Mouse (Mus musculus): ENCODE results near the gene Cops7a.

DNA sequence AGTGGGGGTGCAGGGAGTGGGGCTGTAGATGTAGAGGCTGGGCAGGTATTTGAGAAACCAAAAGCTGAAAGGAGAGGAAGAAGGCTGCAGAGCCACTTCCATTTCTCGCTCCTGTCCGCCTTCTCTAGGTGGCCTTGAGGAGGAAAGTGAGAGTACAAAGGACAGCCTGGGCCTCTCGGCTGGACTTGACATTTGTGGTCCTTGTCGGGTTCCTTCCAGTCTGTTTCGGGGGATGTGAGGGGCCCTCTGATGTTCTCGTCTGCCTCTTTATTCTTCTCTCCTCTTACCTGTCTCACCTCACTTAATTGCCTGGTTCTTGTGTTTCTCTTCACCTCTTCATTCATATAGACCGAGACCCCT is 47.0 kb downstream of the Cops7a start:
- TF ChIP-seq CTCF (IDR thresholded peaks at IDR 0.05; ENCODE audit: insufficient read depth, low read depth, low read length) (no peak), POLR2A (IDR thresholded peaks at IDR 0.05; ENCODE audit: insufficient read depth, low read depth, low read length) (no peak)

Measured in olfactory bulb, adult 2 months (tissue).